Mouse (Mus musculus): ENCODE data around the gene D1Ertd622e.

The D1Ertd622e gene

DNA sequence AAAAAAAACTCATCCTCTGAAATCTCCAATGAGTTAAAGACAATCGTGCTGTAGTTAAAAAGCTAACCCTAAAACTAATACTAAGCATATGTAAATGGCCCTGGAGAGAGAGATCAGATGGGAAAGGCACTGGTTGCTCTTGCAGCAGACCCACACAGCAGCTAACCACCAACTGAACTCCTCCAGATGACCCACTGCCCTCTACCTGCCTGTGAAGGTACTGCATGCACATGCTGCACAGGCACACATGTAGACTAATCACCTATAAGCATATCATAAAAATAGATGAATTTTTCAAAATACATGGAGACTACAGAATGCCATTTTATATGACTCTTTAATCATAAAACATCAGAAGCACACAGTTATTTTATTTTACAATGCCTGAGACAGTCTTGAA lies 14.8 kb downstream of the D1Ertd622e start:
- in situ Hi-C loops (cut with MboI, MseI), result no loop called here

GRCm38 (mm10) chr1:97634104-97634503 lies 27.8 kb downstream of the D1Ertd622e start:
- in situ Hi-C loops (cut with MboI, MseI), result no loop called here

- in situ Hi-C loops (cut with MboI, MseI), result no loop called here
These were observed 29.2 kb downstream of the D1Ertd622e start for GRCm38 (mm10) chr1:97632545-97633256.

DNA sequence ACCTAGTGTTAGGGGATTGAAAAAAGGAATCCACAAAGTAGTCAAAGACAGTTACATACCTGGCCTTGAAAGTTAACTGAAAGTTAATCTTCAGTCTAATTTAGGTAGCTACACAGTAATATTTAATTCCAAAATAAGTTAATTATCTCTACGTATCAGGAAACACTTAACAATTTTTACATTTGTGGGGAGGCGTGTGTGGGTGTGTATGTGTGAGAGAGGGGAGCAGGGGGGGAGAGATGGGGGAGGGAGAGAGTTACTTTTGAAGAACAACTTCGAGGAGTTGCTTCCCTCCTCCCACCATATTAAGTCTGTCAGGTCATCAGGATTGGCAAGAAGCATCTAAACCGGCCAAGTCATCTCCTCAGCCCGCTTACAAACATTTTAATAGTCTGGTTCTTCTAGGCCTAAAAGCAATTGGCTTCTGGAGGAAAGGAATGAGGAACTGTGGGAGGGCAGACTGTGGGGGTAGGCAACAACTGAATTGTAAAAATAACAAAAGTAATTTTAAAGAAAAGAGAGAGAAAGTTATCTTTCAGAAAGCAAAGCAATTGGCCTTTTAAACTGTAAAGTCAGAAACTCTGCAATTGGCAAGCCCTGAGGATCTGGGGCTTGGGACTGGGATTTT lies 29.9 kb downstream of the D1Ertd622e start:
- in situ Hi-C loops (cut with MboI, MseI), result no loop called here

- in situ Hi-C loops (cut with MboI, MseI), result no loop called here
These were observed 31.7 kb downstream of the D1Ertd622e start for GRCm38 (mm10) chr1:97630146-97630545.

- in situ Hi-C loops (cut with MboI, MseI), result no loop called here
These were observed 33.0 kb downstream of the D1Ertd622e start for GRCm38 (mm10) chr1:97628859-97629258.

GRCm38 (mm10) chr1:97628016-97628415 lies 33.9 kb downstream of the D1Ertd622e start:
- in situ Hi-C loops (cut with MboI, MseI), result no loop called here

- in situ Hi-C loops (cut with MboI, MseI), result no loop called here
These were observed 36.4 kb downstream of the D1Ertd622e start for GRCm38 (mm10) chr1:97625427-97625826.

GRCm38 (mm10) chr1:97624386-97624785 lies 37.5 kb downstream of the D1Ertd622e start:
- in situ Hi-C loops (cut with MboI, MseI), result no loop called here

DNA sequence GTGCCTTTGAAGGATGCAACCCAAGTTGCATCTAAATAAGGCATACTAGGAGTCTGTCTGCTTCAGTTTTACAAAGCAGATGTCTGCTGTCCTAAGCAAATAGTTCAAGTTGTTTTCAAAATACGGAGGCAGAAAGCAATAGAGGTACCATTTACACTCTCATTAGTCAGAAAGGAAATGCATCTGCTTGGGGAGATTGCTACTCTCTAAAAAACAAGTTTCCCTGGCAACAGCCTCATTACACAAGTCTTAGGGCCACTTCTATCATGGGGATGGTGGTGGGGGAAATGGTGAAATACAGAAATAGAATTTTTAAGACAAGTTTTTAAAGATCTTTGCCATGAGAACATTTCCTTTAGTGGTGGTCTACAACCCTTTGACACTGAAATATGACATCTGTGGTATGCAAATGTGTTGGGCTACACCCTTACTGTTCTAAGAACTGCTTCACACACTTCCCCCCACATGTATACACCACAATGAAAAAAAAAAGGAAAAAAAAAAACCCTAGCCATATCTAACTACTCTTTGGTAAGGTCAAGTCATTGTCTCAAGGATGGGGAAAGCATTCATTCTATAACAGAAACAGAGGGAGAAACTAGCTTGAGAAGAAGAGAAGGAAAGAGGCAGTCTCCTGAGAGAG lies 38.5 kb downstream of the D1Ertd622e start:
- in situ Hi-C loops (cut with MboI, MseI), result no loop called here

- in situ Hi-C loops (cut with MboI, MseI), result no loop called here
These were observed 39.2 kb downstream of the D1Ertd622e start for GRCm38 (mm10) chr1:97622574-97623208.

DNA sequence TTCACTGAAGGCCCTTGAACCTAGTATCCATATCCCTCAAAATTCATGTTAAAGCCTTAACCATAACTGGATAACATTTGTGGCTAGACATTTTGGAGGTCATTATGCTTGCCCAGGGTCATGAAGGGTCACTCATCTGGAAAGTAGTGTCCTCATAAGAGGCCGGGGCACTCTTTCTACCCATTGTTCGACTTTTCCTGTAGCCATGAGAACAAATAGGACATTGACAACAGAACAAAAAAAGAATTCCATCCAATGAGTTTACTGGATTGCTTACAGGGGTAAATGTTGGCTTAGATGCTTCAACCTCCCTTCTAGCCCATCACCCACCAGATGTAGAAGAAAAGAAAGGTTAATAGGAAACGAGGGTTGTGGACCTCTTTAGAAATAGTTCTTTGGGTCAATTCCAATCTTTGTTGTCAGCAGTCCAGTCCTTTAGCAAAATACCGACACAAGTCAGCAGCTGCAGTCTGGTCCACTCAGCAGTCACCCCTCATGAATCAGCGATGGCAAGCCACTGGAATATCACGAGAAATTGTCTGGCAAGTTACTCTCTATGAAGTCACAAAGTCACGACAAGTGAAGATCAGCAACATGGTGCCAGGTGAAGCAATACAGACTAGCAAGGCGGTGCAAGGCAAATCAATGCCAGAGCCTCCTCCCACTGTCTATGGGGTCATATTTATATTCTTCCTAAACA lies 42.1 kb downstream of the D1Ertd622e start:
- in situ Hi-C loops (cut with MboI, MseI), result no loop called here

DNA sequence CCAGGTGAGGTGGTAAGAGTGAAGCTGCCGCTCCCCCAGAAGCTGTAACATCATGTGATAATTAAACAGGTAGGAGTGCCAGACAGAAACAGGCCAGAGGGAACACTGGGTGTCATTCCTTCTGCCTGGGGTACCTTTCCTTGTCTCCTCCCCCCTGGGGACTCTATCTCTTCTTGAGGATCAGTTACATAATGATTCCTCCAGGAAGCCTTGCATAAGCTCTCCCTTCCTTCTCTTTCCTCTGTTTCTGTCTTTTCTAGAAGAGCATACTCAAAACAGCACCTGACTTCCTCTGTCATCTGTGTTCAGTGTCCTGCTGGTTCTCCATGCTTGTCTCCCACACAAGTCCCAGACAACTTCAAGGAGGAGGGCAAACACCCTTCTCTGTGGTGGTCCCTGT lies 46.3 kb downstream of the D1Ertd622e start:
- in situ Hi-C loops (cut with MboI, MseI), result no loop called here

- in situ Hi-C loops (cut with MboI, MseI), result no loop called here
These were observed 47.1 kb downstream of the D1Ertd622e start for GRCm38 (mm10) chr1:97614531-97615462.

- in situ Hi-C loops (cut with MboI, MseI), result no loop called here
These were observed 50.1 kb downstream of the D1Ertd622e start for GRCm38 (mm10) chr1:97611747-97612146.

GRCm38 (mm10) chr1:97603361-97603760 lies 58.5 kb downstream of the D1Ertd622e start:
- in situ Hi-C loops (cut with MboI, MseI), result no loop called here

DNA sequence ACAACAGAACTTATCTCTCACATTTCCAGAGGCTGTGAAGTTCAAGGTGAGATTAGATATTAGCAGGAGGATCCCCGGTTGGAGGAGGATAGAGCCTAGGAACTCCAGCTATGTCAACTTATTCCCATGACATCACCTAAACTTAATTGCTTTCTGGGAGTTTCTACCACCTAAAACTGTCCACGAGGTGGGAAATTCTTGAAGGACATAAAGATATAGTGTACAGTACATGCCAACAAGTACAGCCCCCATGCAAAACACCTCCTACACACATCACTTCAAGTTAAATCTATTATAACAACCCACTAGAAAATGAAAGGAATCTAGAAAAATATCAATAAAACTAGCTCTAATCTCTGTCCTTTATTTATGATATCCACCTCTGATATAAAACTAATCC lies 61.5 kb downstream of the D1Ertd622e start:
- in situ Hi-C loops (cut with MboI, MseI), result no loop called here

GRCm38 (mm10) chr1:97599101-97599500 lies 62.8 kb downstream of the D1Ertd622e start:
- in situ Hi-C loops (cut with MboI, MseI), result no loop called here

DNA sequence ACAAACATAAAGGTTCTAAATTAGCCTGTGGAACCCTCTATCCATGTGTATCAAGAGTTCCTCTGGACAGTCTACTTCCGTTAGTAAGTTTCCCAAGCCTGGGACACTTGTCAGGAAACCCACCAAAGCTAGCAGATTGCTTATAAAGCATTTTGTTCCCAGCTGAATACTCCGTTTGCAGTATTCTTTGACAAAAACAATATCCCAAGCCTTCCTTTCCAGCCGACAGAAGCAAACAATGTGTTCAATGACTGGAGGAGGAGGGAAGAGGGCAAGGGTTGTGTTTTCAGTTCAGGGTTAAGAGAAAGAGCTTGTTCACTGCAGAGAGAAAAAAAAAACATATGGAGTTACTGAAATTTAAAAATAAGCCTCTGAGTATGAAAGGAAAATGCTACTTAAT lies 73.3 kb downstream of the D1Ertd622e start:
- in situ Hi-C loops (cut with MboI, MseI), result no loop called here

DNA sequence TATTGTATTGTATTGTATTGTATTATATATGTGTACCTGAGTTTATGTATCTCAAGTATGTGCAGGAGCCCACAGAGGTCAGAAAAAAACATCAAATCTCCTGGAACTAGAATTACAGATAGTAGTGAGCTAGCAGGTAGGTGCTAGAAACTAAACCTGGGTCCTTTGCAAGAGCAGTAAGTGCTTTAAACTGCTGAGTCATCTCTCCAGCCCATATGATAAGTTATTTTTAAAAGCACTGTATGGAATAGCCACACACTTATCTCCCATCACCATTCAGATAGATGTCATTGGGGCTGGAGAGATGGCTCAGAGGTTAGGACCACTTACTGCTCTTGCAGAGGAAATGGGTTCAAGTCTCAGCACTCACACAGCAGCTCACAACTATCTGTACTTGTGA lies 76.8 kb downstream of the D1Ertd622e start:
- in situ Hi-C loops (cut with MboI, MseI), result no loop called here

DNA sequence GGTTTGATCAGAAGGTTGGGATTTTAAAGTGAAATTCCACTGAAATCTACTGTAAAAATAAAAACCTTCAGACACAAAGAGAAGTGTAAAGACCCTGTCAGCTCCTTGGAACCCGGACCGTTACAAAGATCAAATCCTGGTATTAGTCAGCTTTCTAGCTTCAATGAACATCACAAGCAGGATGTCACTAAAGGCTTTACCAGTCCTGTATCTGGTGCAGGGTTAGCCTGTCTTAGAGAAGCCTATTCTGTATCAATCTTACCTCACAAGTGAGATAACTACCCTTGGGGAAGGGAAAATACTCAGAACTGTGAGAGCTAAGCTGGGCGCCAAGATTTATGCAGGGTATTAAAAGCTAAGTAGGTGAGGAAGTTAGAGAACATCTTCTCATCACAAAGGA lies 77.7 kb downstream of the D1Ertd622e start:
- in situ Hi-C loops (cut with MboI, MseI), result loop anchor here in 1 of 2 experiments (5.0 kb wide), 1 partner anchor 73 kb away; no protein-coding TSS in a partner anchor
